ENCODE assay signal across 17 mouse cellular contexts in genomic region chr19:53275204-53275603, GRCm38 (mm10). TPM values are rescaled to one million over a fixed set of nuclear protein-coding genes. Genes with fewer than 3 reads are reported as not detected.
DNase-seq lines count a peak whose midpoint lies in the region; ATAC-seq and TF ChIP-seq lines count a peak whose summit lies in the region.
"Had no signal": no experiment of that assay in that cellular context is flagged by ENCODE, and none has a peak within 500 bp of the region (broad histone marks: within the 10 kb centered on the region; RNA-seq: fewer than 3 reads in every experiment).

No protein-coding gene starts in this region.

- peaks cover 28% of the 10 kb centered on the region for H3K4me1 ChIP-seq in hindbrain, embryonic 10.5 days (replicated peaks)
- H3K4me1 ChIP-seq in hindbrain, embryonic 13.5 days (replicated peaks), result no peaks in the 10 kb centered on the region
- no peaks in the 10 kb centered on the region for H3K4me1 ChIP-seq in liver, embryonic 11.5 days (replicated peaks; ENCODE audit: control insufficient read depth, insufficient read depth, low read length)
- peaks cover 4% of the 10 kb centered on the region; the same call in 1 of the 2 replicates for H3K4me1 ChIP-seq in intestine, postnatal 0 days (replicated peaks; ENCODE audit: control insufficient read depth, insufficient read depth, low read length)
- peaks cover 36% of the 10 kb centered on the region for H3K4me1 ChIP-seq in small intestine, adult 2 months (ENCODE audit: control insufficient read depth, insufficient read depth, insufficient read length, low read length)

- H3K4me2 ChIP-seq in hindbrain, embryonic 13.5 days, result no peak overlapping the region
- no peak overlapping the region for H3K4me2 ChIP-seq in liver, embryonic 11.5 days
- H3K4me2 ChIP-seq in intestine, postnatal 0 days (replicated peaks; ENCODE audit: low read depth), result no peak overlapping the region
- H3K4me2 ChIP-seq: heart, embryonic 13.5 days had no signal

- no peaks in the 10 kb centered on the region for H3K9me3 ChIP-seq in hindbrain, embryonic 10.5 days
- no peaks in the 10 kb centered on the region for H3K9me3 ChIP-seq in hindbrain, embryonic 13.5 days
- no peaks in the 10 kb centered on the region for H3K9me3 ChIP-seq in liver, embryonic 11.5 days (ENCODE audit: control insufficient read depth, low read length)
- H3K9me3 ChIP-seq in intestine, postnatal 0 days (ENCODE audit: control insufficient read depth), result no peaks in the 10 kb centered on the region
- H3K9me3 ChIP-seq: heart, embryonic 13.5 days; limb, embryonic 10.5 days had no signal

- 45% methylated on average over 3 of the region's 3 CpGs for WGBS in hindbrain, embryonic 10.5 days
- WGBS in hindbrain, embryonic 13.5 days, result 52% methylated on average over 3 of the region's 3 CpGs
- 25% methylated on average over 3 of the region's 3 CpGs for WGBS in liver, embryonic 11.5 days
- 17% methylated on average over 3 of the region's 3 CpGs for WGBS in intestine, postnatal 0 days
- 20% methylated on average over 3 of the region's 3 CpGs for WGBS in small intestine, adult 2 months

- no peaks in the 10 kb centered on the region for H3K36me3 ChIP-seq in hindbrain, embryonic 10.5 days
- no peaks in the 10 kb centered on the region for H3K36me3 ChIP-seq in hindbrain, embryonic 13.5 days
- H3K36me3 ChIP-seq in liver, embryonic 11.5 days (ENCODE audit: control insufficient read depth, insufficient read depth, low read length), result no peaks in the 10 kb centered on the region
- no peaks in the 10 kb centered on the region for H3K36me3 ChIP-seq in intestine, postnatal 0 days (ENCODE audit: control insufficient read depth, insufficient read depth)
- no peaks in the 10 kb centered on the region for H3K36me3 ChIP-seq in small intestine, adult 2 months (ENCODE audit: control insufficient read depth, insufficient read depth, low read length)
- H3K36me3 ChIP-seq: heart, embryonic 13.5 days; limb, embryonic 10.5 days had no signal

- no peaks in the 10 kb centered on the region for H3K27me3 ChIP-seq in hindbrain, embryonic 10.5 days (ENCODE audit: insufficient read depth, poor library complexity, severe bottlenecking)
- H3K27me3 ChIP-seq in hindbrain, embryonic 13.5 days, result no peaks in the 10 kb centered on the region
- no peaks in the 10 kb centered on the region for H3K27me3 ChIP-seq in liver, embryonic 11.5 days (replicated peaks; ENCODE audit: control insufficient read depth, insufficient read depth, low read length)
- H3K27me3 ChIP-seq in intestine, postnatal 0 days (replicated peaks; ENCODE audit: control insufficient read depth, insufficient read depth, low read length), result no peaks in the 10 kb centered on the region
- H3K27me3 ChIP-seq in small intestine, adult 2 months (ENCODE audit: control insufficient read depth, insufficient read depth, low read length), result no peaks in the 10 kb centered on the region
- H3K27me3 ChIP-seq: heart, embryonic 13.5 days had no signal

- no peak for TF ChIP-seq POLR2A in small intestine, adult 2 months (IDR thresholded peaks at IDR 0.05; ENCODE audit: low read depth, low read length)

- no peak for ATAC-seq in hindbrain, embryonic 13.5 days (ENCODE audit: low FRiP score)
- ATAC-seq in liver, embryonic 11.5 days (replicated peaks; ENCODE audit: low FRiP score), result peak; percentile 44; the same call in 1 of the 2 replicates
- ATAC-seq in intestine, postnatal 0 days, result peak; percentile 62
- ATAC-seq: hindbrain, postnatal 0 days had no signal

- H3K27ac ChIP-seq in hindbrain, embryonic 10.5 days, result 0 out of 2 replicates have a peak overlapping the region, but pooled peaks have one; percentile 19
- no peak overlapping the region for H3K27ac ChIP-seq in hindbrain, embryonic 13.5 days
- 0 out of 2 replicates have a peak overlapping the region, but pooled peaks have one; percentile 28 for H3K27ac ChIP-seq in liver, embryonic 11.5 days (ENCODE audit: low read depth, low read length)
- H3K27ac ChIP-seq in intestine, postnatal 0 days (ENCODE audit: low read depth, low read length), result peak overlapping the region; percentile 78
- H3K27ac ChIP-seq in small intestine, adult 2 months (ENCODE audit: insufficient read depth, low read depth, low read length), result peak overlapping the region; percentile 91
- H3K27ac ChIP-seq: heart, embryonic 13.5 days; hindbrain, postnatal 0 days; limb, embryonic 10.5 days had no signal

- DNase-seq in hindbrain, embryonic 10.5 days (ENCODE audit: low spot score), result no peak
- DNase-seq in liver, embryonic 11.5 days (ENCODE audit: low spot score), result no peak
- no peak for DNase-seq in liver
- DNase-seq in cerebellum, adult 8-10 months, result no peak
- no peak for DNase-seq in right cerebral cortex, postnatal 14 days
- DNase-seq: B cell, adult 2 months; cerebellum, adult 18-20 months; heart, postnatal 4 days; lung, adult 18-20 months; lung, postnatal 14 days; right cerebral cortex, postnatal 4 days had no signal

- TF ChIP-seq CTCF in intestine, postnatal 0 days (IDR thresholded peaks at IDR 0.05; ENCODE audit: low read depth), result no peak
- TF ChIP-seq CTCF in small intestine, adult 2 months (IDR thresholded peaks at IDR 0.05; ENCODE audit: extremely low read depth, insufficient read length, insufficient replicate concordance, low read depth, low read length), result no peak

- H3K4me3 ChIP-seq in hindbrain, embryonic 10.5 days, result no peak overlapping the region
- H3K4me3 ChIP-seq in hindbrain, embryonic 13.5 days, result no peak overlapping the region
- no peak overlapping the region for H3K4me3 ChIP-seq in liver, embryonic 11.5 days (ENCODE audit: low read depth, low read length)
- H3K4me3 ChIP-seq in intestine, postnatal 0 days (ENCODE audit: low read depth, low read length), result no peak overlapping the region
- H3K4me3 ChIP-seq in small intestine, adult 2 months (ENCODE audit: low read depth, low read length), result no peak overlapping the region
- H3K4me3 ChIP-seq: heart, embryonic 13.5 days; limb, embryonic 10.5 days had no signal

- no peak overlapping the region for H3K9ac ChIP-seq in hindbrain, embryonic 13.5 days
- H3K9ac ChIP-seq in liver, embryonic 11.5 days (ENCODE audit: low read depth, low read length), result no peak overlapping the region
- H3K9ac ChIP-seq in intestine, postnatal 0 days (ENCODE audit: low read depth, low read length), result no peak overlapping the region
- H3K9ac ChIP-seq: heart, embryonic 13.5 days had no signal

RNA-seq across cellular contexts. Expression of gene Mxi1, which starts 35.1 kb away (rescaled TPM):
- 33.3 and 47.9 TPM in 2 replicates for polyA plus RNA-seq in hindbrain, embryonic 10.5 days (2016; fragmentation: Nextera tagmentation; extraction: Ambion mirVana)
- 39.7 and 54.5 TPM in 2 replicates for polyA plus RNA-seq in hindbrain, embryonic 13.5 days (2015; fragmentation: Nextera tagmentation; extraction: Ambion mirVana)
- 34.3 and 42.6 TPM in 2 replicates for polyA plus RNA-seq in liver, embryonic 11.5 days (2014; fragmentation: Nextera tagmentation; extraction: Ambion mirVana)
- 58.9 and 64.0 TPM in 2 replicates for polyA plus RNA-seq in intestine, postnatal 0 days (2015; fragmentation: Nextera tagmentation; extraction: Ambion mirVana)
- 30.7 and 66.0 TPM in 2 replicates for polyA plus RNA-seq in small intestine, adult 2 months (2012; rRNA removed)
